Mouse (Mus musculus) left cerebral cortex, adult 8-10 months (tissue): Measurements from ENCODE around the gene Ier2. TPM values are rescaled to one million over a fixed set of nuclear protein-coding genes. Genes with fewer than 3 reads are reported as not detected.
"Not testable (repeated sequence)": the region's sequence is repeated elsewhere in the genome, so short reads cannot be mapped to it uniquely, and the experiment has no call there.

Experiments
- DNase-seq, 2 experiments: peaks; one replicate each; pipeline ENCODE4 v3.0.0; 2022; ENCODE audit warnings: low spot score in 2 of 2
- total RNA-seq, 4 experiments: library from RNA; stranded (reverse); gene quantifications; 2 replicates each; pipeline ENCODE4 v1.2.4; 2022

The Ier2 gene
- total RNA-seq, 4 experiments from 2014 or later: 5.9 to 15.8 (median 8.9) TPM

DNA sequence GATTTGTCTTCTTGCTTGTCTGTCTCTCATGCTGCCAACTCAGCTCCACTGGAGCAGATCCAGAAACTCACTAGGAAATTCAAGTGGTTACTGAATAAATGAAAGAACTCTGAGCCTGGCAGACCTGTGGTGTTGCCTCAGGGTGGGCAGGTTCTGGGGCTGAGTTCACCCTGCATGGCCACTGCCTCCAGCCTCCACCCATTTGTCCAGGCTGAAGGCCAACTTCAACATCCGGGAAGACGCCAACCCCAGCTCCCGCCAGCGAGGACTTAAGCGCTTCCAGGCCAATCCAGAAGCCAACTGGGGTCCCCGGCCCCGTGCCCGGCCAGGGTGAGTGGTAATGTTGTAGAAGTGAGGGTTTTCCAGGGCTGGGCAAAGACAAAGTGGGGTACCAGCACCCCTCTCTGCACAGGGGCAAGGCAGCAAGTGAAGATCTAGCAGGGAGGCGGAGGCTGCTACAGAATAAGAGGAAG lies 36.3 kb upstream of the Ier2 start:
- DNase-seq: peak in 1 of 2 experiments; percentile 24

- DNase-seq: no peak
Observed at GRCm38 (mm10) chr8:84698288-84698687, 35.6 kb upstream of the Ier2 start.

DNA sequence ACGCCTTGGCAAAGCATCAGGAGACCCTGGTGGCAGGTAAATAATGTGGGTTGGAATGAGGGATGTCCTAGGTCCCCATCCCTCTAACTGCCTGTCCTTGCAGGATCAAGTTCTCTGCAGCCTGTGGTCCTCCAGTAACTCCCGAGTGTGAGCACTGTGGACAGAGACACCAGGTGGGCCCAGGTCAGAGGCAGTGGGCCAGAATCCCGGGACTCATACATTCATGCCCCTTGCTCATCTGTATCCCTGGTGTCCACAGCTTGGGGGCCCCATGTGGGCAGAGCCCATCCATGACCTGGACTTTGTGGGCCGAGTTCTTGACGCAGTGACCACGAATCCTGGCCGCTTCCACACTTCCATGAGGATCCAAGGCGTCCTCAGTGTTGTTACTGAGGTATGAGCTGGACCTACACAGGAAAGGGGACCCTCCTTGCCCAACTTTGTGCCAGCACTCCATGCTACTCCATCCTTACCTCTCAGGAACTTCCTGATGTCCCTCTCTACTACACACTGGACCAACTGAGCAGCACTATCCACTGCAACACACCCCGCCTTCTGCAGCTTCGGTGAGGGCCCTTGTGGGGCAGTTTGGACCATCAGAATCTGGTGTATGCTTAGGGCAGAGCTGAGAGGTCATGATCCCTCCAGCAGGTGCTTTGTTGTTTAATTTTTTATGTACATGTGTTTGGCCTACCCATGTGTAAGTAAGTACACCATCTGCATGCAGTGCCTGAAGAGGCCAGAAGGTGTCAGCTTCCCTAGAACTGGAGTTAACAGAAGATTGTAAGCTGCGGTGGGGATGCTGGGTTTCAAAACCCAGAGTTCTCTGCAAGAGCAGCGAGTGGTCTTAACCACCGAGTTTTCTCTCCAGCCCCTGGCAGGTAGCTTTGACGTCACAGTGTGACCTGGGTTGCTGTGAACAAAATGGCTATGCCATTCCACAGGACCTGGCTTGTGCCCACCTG lies 34.8 kb upstream of the Ier2 start:
- peak in 1 of 2 experiments; percentile 33 for DNase-seq

DNA sequence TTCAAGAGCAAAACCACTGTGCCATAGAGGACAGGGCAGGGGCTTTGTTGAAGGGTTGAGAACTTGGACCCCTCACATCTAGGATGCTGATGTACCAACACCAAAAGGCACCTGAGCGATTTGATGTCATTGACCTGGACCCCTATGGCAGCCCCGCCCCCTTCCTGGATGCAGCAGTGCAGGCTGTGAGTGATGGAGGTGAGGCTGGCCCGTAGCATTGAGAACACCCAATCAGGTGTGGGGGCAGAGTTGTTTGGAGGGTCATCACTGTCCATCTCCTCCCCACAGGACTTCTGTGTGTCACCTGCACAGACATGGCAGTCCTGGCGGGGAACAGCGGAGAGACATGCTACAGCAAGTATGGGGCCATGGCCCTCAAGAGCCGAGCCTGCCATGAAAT lies 32.5 kb upstream of the Ier2 start:
- DNase-seq: peak in 1 of 2 experiments; percentile 11

DNA sequence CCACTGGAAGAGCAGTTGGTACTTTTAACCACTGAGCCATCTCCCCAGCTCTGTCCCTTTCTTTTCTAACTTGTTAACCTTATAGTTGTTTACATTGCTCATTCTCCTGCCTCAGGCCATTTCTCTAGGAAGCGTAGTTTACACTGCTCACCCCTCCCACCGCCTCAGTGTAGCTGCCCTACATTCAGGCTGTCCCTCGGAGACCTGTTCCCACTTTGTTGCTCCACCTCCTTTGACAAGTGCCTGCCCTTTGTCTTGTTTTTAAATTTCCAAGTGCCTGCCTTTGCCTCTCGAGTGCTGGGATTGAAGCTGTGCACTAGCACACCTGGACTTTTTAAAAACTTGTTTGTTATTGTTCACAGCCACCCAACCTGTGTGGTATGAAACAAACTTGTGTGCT lies 30.7 kb upstream of the Ier2 start:
- no peak for DNase-seq

DNA sequence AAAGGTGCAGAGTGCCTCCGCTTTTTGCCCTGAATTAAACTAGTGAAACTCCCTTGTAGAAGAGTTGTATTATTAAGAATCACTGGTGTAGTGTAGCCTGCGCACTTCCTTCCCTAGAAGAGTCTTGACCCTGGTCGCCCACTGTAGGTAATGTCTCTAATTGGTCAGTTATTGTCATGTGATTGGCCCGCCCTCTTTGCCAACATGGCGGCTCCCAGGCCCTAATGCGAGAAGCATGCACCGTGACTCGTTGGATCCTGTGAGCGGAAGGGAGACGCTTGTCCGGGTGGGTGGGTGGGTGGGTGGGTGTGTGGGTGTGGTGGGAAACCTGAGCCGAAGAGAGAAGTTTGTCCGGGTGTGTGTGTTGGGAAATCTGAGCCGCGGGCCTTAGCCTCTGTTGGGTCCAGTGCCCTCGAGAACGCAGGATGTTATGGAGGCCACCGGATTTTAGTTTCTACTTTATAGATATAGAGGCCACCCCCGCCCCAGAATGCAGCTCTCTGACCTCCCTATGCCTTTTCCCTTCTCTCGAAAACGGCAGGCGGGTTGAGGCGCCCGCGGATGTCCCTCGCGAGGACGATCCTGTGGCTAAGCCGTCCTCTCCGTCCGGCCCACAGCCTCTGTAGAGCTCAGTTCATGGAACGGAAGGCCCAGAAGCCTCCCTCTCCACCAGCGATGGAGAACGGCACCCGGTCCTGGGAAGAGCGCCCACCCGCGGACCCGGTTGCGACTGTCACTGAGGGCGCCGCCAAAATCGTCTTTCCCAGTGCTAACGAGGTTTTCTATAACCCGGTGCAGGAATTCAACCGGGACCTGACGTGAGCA lies 26.7 kb upstream of the Ier2 start:
- DNase-seq: peak; percentile 84 to 88

- DNase-seq: peak in 1 of 2 experiments; percentile 78
Observed at GRCm38 (mm10) chr8:84687705-84688100, 25.1 kb upstream of the Ier2 start, which contains the start of gene Nacc1. TSS of gene Nacc1 (minus strand) at chr8:84687862.

GRCm38 (mm10) chr8:84687003-84687704 lies 24.5 kb upstream of the Ier2 start:
- no peak for DNase-seq

- DNase-seq: no peak
Observed at GRCm38 (mm10) chr8:84686191-84687002, 23.7 kb upstream of the Ier2 start, which contains the start of gene Trmt1. TSS of gene Trmt1 (plus strand) at chr8:84686307.

- DNase-seq: no peak
Observed at GRCm38 (mm10) chr8:84684537-84684936, 21.9 kb upstream of the Ier2 start.

DNA sequence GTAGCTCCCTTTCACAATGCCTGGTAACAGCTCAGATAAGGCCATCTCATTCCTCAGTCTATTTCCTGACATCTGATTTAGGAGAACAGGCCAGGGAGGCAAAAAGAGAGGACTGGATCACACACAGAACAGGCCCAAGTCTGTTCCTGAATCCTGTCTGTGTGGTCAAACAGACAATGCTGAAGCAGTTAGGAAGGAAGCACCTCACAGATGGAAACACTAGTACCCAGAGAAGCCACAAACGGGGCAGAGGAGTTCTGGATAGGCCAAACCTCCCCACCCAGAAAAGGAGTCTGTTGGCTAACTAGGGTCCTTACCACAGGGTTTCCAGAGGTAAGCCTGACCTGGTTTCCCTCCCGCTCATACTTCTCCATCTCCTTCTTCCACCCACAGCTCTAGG lies 19.6 kb upstream of the Ier2 start:
- no peak for DNase-seq

GRCm38 (mm10) chr8:84681476-84681875 lies 18.8 kb upstream of the Ier2 start:
- DNase-seq: no peak

DNA sequence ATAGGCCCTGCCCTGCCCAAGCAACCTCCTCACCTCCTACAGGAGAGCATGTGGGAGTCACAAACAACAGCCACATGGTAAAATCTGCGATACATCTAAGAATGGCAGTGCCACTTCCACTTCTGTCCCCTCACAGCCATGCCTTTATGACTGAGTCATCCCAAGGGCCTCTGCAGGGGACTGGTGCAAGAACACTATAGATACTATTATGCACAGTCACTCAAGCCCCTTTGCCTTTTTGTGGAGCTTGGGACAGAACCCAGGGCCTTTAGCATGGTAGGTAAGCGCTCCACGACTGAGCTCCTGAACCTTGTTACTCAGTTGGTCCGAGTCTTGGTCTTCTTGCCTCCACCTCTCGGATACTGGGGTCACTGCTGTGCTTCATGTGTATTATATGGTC lies 14.7 kb upstream of the Ier2 start:
- no peak for DNase-seq

DNA sequence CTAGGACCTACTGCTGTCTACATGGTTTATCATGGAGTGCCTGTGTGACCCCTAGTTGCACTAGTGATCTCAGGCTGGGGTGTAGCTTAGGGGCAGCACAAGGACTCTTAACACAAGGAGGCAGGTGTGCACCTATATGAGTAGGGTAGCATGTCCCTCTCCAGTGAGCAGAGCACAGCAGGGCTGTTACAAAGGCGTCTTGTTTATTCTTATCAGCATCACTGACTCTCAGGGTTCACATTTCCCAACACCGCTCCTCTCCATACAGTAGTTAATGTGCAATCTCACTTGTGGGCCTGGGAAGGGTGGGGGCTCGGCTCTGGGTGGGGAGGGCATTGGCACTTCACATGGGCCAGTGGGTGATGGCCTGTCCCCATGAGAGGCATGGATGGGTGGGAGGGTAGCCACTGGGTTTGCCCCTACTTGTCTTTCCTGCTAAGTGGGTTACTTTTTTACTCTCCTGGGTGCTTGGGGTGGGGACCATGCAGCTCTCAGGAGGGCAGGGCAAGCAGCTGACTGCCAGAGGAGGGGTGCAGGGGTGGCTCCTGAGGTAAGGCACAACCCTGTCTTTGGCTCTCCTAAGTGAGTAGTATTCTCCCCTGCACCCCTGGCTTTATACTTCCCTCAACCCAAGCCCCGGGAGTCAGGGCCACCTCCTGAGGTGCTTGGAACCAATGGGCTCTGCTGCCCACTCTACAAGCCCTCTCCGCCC lies 7.8 kb upstream of the Ier2 start:
- DNase-seq: not testable (repeated sequence)

DNA sequence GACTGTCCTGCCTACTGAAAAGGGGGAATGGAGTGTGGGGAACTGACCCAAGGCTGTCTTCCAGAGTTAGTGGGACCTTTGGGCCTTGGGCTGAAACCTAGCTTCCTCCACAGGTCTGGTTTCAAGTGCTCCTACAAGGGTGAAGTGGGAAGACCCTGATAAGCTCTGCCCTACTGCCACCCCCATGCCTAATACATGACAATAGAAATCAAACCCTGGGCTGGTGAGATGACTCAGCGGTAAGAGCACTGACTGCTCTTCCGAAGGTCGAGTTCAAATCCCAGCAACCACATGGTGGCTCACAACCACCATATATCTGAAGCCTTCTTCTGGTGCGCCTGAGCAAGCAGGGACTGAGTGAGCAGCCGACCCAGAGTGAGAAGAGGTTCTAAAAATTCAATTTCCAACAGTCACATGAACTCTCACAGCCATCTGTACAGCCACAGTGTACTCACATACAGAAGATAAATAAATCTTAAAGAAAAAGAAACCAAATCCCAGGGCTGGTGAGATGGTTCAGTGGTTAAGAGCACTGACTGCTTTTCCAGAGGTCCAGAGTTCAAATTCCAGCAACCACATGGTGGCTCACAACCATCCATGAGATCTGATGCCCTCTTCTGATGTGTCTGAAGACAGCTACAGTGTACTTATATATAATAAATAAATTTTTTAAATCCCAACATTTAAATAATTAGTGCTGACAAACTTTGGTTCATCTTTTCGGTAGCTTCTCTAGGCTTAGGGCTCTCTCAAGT lies 6.3 kb upstream of the Ier2 start:
- DNase-seq: no peak

DNA sequence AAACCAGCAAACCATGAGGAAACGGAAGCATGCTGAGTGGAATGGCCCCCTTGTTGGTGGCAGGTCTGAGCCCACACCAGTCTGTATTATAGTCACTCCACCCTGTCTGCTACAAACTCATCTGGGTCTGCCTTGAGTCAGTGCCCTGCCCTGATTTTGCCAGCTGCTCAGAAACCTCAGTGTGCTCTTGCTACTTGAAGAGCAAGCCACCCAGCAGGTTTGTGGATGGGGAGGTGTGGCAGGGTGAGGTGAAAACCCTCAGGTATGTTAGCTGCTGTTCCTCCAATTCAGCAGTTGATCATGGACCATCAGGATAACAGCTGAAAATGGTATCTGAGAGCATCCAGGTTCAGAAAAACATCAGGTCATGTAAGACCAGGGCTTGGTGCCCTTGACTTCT lies 5.4 kb upstream of the Ier2 start:
- no peak for DNase-seq

GRCm38 (mm10) chr8:84665385-84665893 lies 2.8 kb upstream of the Ier2 start:
- DNase-seq: no peak

GRCm38 (mm10) chr8:84664566-84665384 lies 2.1 kb upstream of the Ier2 start:
- peak; percentile 62 to 77 for DNase-seq
